Mouse (Mus musculus) Patski (cell line): ENCODE measurements at regions not wholly inside any gene's neighbourhood (a gene's known extent, or its start where the extent isn't known, plus 50 kb on each side); places are given as distances from the start of the nearest gene placed in this dataset.

ENCODE experiments used
- ATAC-seq: fragments of 100-300 bp; one replicate; pipeline ENCODE4 v1.8.0; 2021
- CTCF ChIA-PET: fragments of 350-600 bp; sonication (Branson Sonifier 250); formaldehyde crosslinking; loops from one replicate; lab custom pipeline; 2022; ENCODE audit warnings: inconsistent platforms; lab: Charles Lee
- POLR2A ChIA-PET: fragments of 350-600 bp; sonication (Branson Sonifier 250); formaldehyde crosslinking; loops from one replicate; lab custom pipeline; 2022; ENCODE audit warnings: antibody characterized with exemption, inconsistent platforms; lab: Charles Lee
- DNase-seq: peaks from one replicate; pipeline ENCODE4 v3.0.0-alpha.2; 2011; ENCODE audit warnings: low read depth, low spot score
- H3K27me3 ChIP-seq: fragments of 371-371 bp; one replicate; pipeline ENCODE4 v1.5.1; 2021
- CTCF ChIP-seq: fragments of 100-300 bp; IDR thresholded peaks from one replicate; pipeline ENCODE4 v1.5.1; 2021
- in situ Hi-C: fragments of 300-500 bp; cut with MboI; formaldehyde crosslinking; loops from 3 replicates; pipeline ENCODE4 v1.11.1; 2018; ENCODE audit warnings: low pct_unique_long_range_greater_than_20kb, mixed read lengths

- H3K27me3 ChIP-seq = no peaks in the 10 kb centered on the region
- in situ Hi-C loops = loop anchor here (5.0 kb wide), 1 partner anchor 766 kb away; no protein-coding TSS in a partner anchor
- POLR2A ChIA-PET = no interaction called here
- DNase-seq (no peak), ATAC-seq (no peak)
- no peak for TF ChIP-seq CTCF
- CTCF ChIA-PET = no interaction called here
These were observed 248.8 kb upstream of the Thrb start for GRCm38 (mm10) chr14:17411299-17411698.

- in situ Hi-C loops = loop anchor here (5.0 kb wide), 1 partner anchor 763 kb away; no protein-coding TSS in a partner anchor
- CTCF ChIA-PET = interaction anchor here (1.5 to 2.2 kb wide), 4 partner anchors 9 to 17 kb away, joined by 3 to 12 read pairs (median 4); no protein-coding TSS in a partner anchor
- DNase-seq = no peak
- peak; percentile 67 for ATAC-seq
- TF ChIP-seq CTCF = no peak
- POLR2A ChIA-PET = interaction anchor here (0.6 kb wide), 1 partner anchor 953 kb away, joined by 3 read pairs; no protein-coding TSS in a partner anchor
- H3K27me3 ChIP-seq = no peaks in the 10 kb centered on the region
These were observed 245.7 kb upstream of the Thrb start for GRCm38 (mm10) chr14:17414246-17414888.

GRCm38 (mm10) chr14:17427751-17428150, 232.3 kb upstream of the Thrb start:
- POLR2A ChIA-PET = no interaction called here
- CTCF ChIA-PET = no interaction called here
- in situ Hi-C loops = no loop called here
- no peaks in the 10 kb centered on the region for H3K27me3 ChIP-seq
- no peak for TF ChIP-seq CTCF
- ATAC-seq = no peak
- no peak for DNase-seq

DNA sequence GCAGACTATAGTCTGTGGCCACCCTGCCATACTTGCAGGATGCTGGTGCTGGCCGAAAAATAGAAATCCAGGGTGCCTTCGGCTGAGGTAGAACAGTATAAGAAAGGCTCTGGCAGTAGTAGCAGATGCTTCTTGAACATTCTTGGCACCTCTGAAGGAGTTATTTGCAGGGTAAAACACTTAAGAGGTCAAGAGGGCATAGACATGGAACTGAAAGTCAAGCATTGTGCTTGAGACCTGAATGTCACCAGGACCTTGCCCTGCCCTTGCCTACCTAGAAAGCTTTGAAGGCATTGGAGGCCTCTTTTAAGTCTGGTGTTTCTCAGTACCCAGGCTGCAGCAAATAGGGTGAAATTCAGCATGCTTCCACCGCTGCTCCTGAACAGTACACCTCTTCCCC, 230.9 kb upstream of the Thrb start:
- TF ChIP-seq CTCF = no peak
- ATAC-seq (no peak), DNase-seq (no peak)
- in situ Hi-C loops = no loop called here
- CTCF ChIA-PET = no interaction called here
- H3K27me3 ChIP-seq = no peaks in the 10 kb centered on the region
- POLR2A ChIA-PET = no interaction called here

GRCm38 (mm10) chr14:17433346-17433745, 226.7 kb upstream of the Thrb start:
- in situ Hi-C loops = loop anchor here (5.0 kb wide), 1 partner anchor 34 kb away; no protein-coding TSS in a partner anchor
- CTCF ChIA-PET = no interaction called here
- ATAC-seq (no peak), DNase-seq (no peak)
- TF ChIP-seq CTCF = no peak
- POLR2A ChIA-PET = no interaction called here
- no peaks in the 10 kb centered on the region for H3K27me3 ChIP-seq

DNA sequence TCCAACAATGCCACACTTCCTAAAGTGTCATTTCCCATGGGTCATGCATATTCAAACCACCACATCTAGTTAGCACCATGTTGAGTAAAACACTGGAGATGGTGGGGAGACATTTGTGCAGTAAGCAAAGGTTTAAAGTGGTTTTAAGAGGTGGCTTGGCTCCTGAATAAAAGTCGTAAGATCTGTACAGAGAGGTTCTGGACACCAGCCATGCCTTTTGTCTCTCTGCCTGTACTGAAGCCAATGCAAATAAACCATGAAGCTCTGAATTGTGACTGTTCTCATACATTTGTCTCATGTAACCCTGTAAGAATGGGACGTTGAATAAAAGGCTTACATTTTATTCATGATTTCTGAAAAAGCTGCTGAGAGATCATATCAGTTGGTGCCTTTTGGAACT, 202.1 kb upstream of the Thrb start:
- in situ Hi-C loops = no loop called here

DNA sequence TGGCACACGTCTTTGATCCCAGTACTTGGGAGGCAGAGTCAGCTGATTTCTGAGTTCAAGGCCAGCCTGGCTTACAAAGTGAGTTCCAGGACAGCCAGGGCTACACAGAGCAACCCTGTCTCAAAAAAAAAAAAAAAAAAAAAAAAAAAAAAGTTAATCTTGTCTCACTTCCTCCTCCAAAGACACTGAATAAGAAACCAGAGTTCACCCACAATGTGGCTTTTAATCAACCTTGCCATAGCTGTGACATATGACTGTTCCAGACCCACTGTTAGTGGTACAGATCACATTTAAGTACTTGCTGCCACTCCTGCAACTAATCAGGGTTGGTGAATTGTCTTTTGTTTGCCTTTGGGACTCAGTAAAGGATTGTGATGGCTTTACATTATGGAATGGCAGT, 181.1 kb upstream of the Thrb start:
- in situ Hi-C loops = no loop called here
- no peaks in the 10 kb centered on the region for H3K27me3 ChIP-seq
- DNase-seq (no peak), ATAC-seq (no peak)
- no peak for TF ChIP-seq CTCF
- ChIA-PET CTCF (no interaction called here), POLR2A (no interaction called here)

More for the DNA sequence above, 202.1 kb upstream of the Thrb start:
- CTCF ChIA-PET = no interaction called here
- peaks cover 3% of the 10 kb centered on the region for H3K27me3 ChIP-seq
- POLR2A ChIA-PET = no interaction called here
- DNase-seq (no peak), ATAC-seq (no peak)
- TF ChIP-seq CTCF = no peak

GRCm38 (mm10) chr14:17484866-17485265, 175.2 kb upstream of the Thrb start:
- ATAC-seq = no peak
- in situ Hi-C loops = no loop called here
- ChIA-PET CTCF (no interaction called here), POLR2A (no interaction called here)
- no peak for TF ChIP-seq CTCF
- H3K27me3 ChIP-seq = no peaks in the 10 kb centered on the region
- DNase-seq = no peak

GRCm38 (mm10) chr14:17513756-17514155, 146.3 kb upstream of the Thrb start:
- POLR2A ChIA-PET = no interaction called here
- in situ Hi-C loops = no loop called here
- CTCF ChIA-PET = interaction anchor here (0.6 kb wide), 1 partner anchor 1545 kb away, joined by 3 read pairs; no protein-coding TSS in a partner anchor
- no peak for ATAC-seq
- no peak for DNase-seq
- TF ChIP-seq CTCF = no peak
- no peaks in the 10 kb centered on the region for H3K27me3 ChIP-seq

GRCm38 (mm10) chr14:17522696-17523095, 137.4 kb upstream of the Thrb start:
- no peak for TF ChIP-seq CTCF
- no peaks in the 10 kb centered on the region for H3K27me3 ChIP-seq
- ChIA-PET CTCF (no interaction called here), POLR2A (no interaction called here)
- in situ Hi-C loops = no loop called here
- DNase-seq = no peak
- ATAC-seq = no peak

DNA sequence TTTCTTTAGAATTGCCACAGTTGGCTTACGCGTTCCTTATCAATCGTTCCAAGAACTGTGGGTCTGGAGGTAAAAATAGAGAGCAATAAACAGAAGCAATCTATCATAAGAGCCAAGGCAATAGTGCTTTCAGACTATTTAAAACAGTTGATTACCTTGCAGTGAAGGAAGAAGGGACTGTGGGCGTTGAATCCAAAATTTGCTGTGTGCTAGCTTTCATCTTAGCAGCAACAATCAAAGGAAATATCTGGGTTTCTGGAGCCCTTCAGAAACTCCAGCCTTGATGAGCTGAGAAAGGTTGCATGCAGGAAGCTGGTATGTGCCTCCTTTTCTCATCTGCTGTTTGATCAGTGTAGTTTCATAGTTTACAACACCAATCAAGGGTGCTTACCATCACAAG, 136.1 kb upstream of the Thrb start:
- in situ Hi-C loops = no loop called here
- no peaks in the 10 kb centered on the region for H3K27me3 ChIP-seq
- no peak for TF ChIP-seq CTCF
- DNase-seq (no peak), ATAC-seq (no peak)
- ChIA-PET CTCF (no interaction called here), POLR2A (no interaction called here)

- in situ Hi-C loops = no loop called here
- ATAC-seq (no peak), DNase-seq (no peak)
- TF ChIP-seq CTCF = no peak
- POLR2A ChIA-PET = no interaction called here
- CTCF ChIA-PET = no interaction called here
- H3K27me3 ChIP-seq = no peaks in the 10 kb centered on the region
These were observed 120.7 kb upstream of the Thrb start for GRCm38 (mm10) chr14:17539322-17539721.
